Mouse (Mus musculus) CD4-positive naive resting alpha-beta T cell, adult 76 days (primary cell): ENCODE measurements around the gene Fut1. TPM values are rescaled to one million over a fixed set of nuclear protein-coding genes. Genes with fewer than 3 reads are reported as not detected.

Experiments
- total RNA-seq: library from RNA; stranded (reverse); gene quantifications from one replicate; pipeline ENCODE4 v1.2.4, GENCODE M21; 2023

Gene Fut1
- not detected for total RNA-seq

DNA sequence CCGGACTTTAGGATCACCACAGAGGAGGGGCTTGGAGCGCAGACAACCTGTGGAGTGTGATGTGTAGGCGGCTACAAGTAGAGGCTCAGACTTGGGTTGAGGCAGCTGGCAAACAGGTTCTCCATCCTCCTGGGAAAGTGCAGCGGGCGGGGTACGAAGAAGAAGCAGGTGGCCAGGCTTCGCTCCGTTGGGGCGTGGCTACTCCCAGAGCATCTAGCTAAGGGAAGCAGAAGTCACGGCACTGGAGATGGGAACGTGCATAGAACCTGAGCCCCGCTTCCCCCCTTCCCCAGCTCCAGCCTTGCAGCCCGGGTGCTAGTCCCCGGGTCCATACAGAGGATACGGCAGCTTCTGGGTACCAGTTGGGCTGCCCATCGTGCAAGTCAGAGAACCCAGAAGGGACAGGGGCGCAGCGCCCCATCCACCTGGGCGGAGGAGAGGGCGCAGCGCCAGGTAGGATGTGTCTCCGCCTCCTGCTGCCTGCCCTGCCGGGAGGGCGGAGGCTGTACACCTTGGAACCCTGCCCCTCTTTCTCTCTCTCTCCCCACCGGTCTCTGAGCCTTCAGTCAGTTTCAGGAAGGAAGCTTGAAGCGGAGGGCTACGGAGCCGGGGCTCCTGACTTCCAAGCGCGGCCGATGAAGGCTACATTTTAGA is at the start of gene Fut1:
TSS of gene Fut1 (plus strand) at position 248 of the 654 bp plus-strand sequence.

GRCm38 (mm10) chr7:45570103-45570741 is 46.9 kb upstream of the Fut1 start, which contains the start of gene Bcat2:
Gene Bcat2, plus strand, starts transcription at chr7:45570153.

DNA sequence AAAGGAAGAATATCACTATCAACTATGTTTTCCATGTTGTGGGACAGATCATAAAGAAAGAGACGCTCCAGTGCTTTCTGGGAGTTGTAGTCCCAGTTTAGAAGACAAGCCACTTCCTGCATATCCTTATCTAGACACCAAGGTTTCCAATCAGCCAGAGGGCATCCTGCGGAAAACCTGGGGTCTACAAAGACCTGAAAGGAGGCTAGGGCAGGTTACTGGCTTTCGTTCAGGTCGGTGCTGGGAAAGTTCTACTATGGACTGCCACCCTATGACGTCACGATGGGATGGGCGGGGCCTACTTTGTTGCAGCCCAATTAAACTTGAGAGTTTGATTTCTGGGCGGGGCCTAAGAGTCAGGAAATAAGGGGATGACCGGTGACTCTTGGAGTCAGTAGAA is 4.4 kb downstream of the Fut1 start, which contains the start of gene Izumo1:
TSS of gene Izumo1 (plus strand) at position 369 of the 400 bp plus-strand sequence.

DNA sequence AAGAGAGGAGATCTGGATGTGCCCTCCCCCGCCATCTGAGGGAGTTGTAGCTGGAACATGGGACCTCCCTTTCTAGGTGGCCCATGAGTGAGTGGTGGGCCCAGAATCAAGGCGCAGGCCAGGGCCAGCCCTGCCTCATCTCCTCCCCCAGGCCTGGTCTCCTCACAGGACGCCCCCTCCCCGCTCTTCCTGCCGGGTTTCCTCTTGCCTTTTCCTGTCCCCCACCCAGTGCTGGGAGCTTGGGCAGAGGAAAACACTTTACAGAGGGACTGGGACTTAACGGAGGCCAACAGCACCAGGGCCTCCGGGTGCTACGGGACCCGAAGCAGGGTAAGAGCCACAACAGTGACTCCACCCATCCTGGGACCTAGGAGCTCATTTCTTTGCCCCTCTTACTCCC is 10.2 kb downstream of the Fut1 start, which contains the start of gene Rasip1:
TSS of gene Rasip1 (plus strand) at position 228 of the 400 bp plus-strand sequence.

DNA sequence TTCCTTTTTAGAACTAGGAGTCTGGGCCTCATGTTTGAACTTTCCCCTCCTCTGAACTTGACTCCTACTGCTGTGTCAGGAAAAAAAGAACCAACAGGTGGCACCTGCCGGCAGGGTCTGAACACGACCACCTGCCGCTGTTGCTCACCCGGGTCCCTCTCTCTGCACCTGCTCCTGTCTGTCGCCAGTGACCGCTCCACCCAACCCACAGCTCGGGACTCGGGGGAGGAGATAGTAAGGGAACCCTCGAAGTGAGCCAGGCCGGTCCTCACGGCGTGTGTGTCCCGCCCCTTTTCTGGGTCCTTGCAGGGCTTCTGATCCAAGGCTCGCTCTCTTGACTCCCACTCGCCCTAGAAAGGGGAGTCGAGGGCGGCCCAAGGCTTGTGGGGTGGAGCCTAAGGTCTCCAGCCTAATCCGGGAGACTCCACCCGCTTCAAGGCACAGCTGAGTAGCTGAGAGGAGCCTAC is 22.5 kb downstream of the Fut1 start, which contains the start of gene Mamstr:
TSS of gene Mamstr (plus strand) at position 417 of the 467 bp plus-strand sequence.

GRCm38 (mm10) chr7:45666161-45666560 is 49.1 kb downstream of the Fut1 start, which contains the start of gene Fut2:
Gene Fut2, minus strand, starts transcription at chr7:45666394.

Other genes with a start within 250 kb of the Fut1 start
- not detected for gene Lin7b, start 246.7 kb upstream of the Fut1 start, total RNA-seq
- 741 TPM for gene Snrnp70, start 221.5 kb upstream of the Fut1 start, total RNA-seq
- gene Kcna7, start 211.6 kb upstream of the Fut1 start, total RNA-seq = not detected
- gene Ntf5, start 203.6 kb upstream of the Fut1 start, total RNA-seq = not detected
- gene Lhb, start 196.5 kb upstream of the Fut1 start, total RNA-seq = not detected
- 6.8 TPM for gene Gys1, start 182.4 kb upstream of the Fut1 start, total RNA-seq
- 48.1 TPM for gene Ruvbl2, start 179.2 kb upstream of the Fut1 start, total RNA-seq
- gene Ftl1, start 157.4 kb upstream of the Fut1 start, total RNA-seq = 649 TPM
- 78.4 TPM for gene Bax, start 150.4 kb upstream of the Fut1 start, total RNA-seq
- gene Tulp2, start 135.4 kb upstream of the Fut1 start, total RNA-seq = not detected
- not detected for gene Gm45808, start 130.5 kb upstream of the Fut1 start, total RNA-seq
- 1.8 TPM for gene Dhdh, start 128.5 kb upstream of the Fut1 start, total RNA-seq
- 61.9 TPM for gene Nucb1, start 106.9 kb upstream of the Fut1 start, total RNA-seq
- gene Ppp1r15a, start 91.0 kb upstream of the Fut1 start, total RNA-seq = 681 TPM
- gene Plekha4, start 91.0 kb upstream of the Fut1 start, total RNA-seq = 1.2 TPM
- gene Hsd17b14, start 62.4 kb upstream of the Fut1 start, total RNA-seq = not detected
- gene Bcat2, start 47.1 kb upstream of the Fut1 start, total RNA-seq = 65.6 TPM
- not detected for gene Fgf21, start 1.8 kb upstream of the Fut1 start, total RNA-seq
- not detected for gene Izumo1, start 4.5 kb downstream of the Fut1 start, total RNA-seq
- gene Rasip1, start 10.2 kb downstream of the Fut1 start, total RNA-seq = 0.73 TPM
- gene Mamstr, start 22.7 kb downstream of the Fut1 start, total RNA-seq = not detected
- gene Fut2, start 49.1 kb downstream of the Fut1 start, total RNA-seq = not detected
- gene Ntn5, start 66.7 kb downstream of the Fut1 start, total RNA-seq = not detected
- gene Sec1, start 77.1 kb downstream of the Fut1 start, total RNA-seq = not detected
- 8.1 TPM for gene Car11, start 82.6 kb downstream of the Fut1 start, total RNA-seq
- 29.5 TPM for gene Dbp, start 87.8 kb downstream of the Fut1 start, total RNA-seq
- 2,694 TPM for gene Rpl18, start 98.2 kb downstream of the Fut1 start, total RNA-seq
- 21.3 TPM for gene Sphk2, start 100.7 kb downstream of the Fut1 start, total RNA-seq
- gene Fam83e, start 103.9 kb downstream of the Fut1 start, total RNA-seq = 1.5 TPM
- not detected for gene Spaca4, start 108.5 kb downstream of the Fut1 start, total RNA-seq
- gene Lmtk3, start 166.4 kb downstream of the Fut1 start, total RNA-seq = 0.82 TPM
- 5.2 TPM for gene Sult2b1, start 167.4 kb downstream of the Fut1 start, total RNA-seq
- gene Cyth2, start 197.3 kb downstream of the Fut1 start, total RNA-seq = 137 TPM
- gene Kcnj14, start 207.5 kb downstream of the Fut1 start, total RNA-seq = 1.5 TPM
- 29.9 TPM for gene Grwd1, start 213.7 kb downstream of the Fut1 start, total RNA-seq